Mouse (Mus musculus) kidney, postnatal 0 days (tissue): Measurements from ENCODE around the gene Zeb2. TPM values are rescaled to one million over a fixed set of nuclear protein-coding genes. Genes with fewer than 3 reads are reported as not detected.

ENCODE experiments used
- ATAC-seq: fragments of 200-750 bp; cut with Nextera tagmentation; replicated peaks from 2 replicates; pipeline ENCODE4 v1.8.0; 2017; ENCODE audit warnings: low read depth, moderate number of reproducible peaks, moderate TSS enrichment, moderate library complexity; ENCODE audit not compliant: low FRiP score
- DNase-seq: peaks from one replicate; pipeline ENCODE4 v3.0.0-alpha.2; 2016; ENCODE audit warnings: low spot score
- H3K27ac ChIP-seq: fragments of 300-500 bp; sonication (generic); 2 replicates; pipeline ENCODE4 v1.5.1; 2014; ENCODE audit warnings: mild to moderate bottlenecking
- H3K27me3 ChIP-seq: fragments of 300-500 bp; sonication (generic); 2 replicates; pipeline ENCODE4 v1.6.1; 2014; ENCODE audit warnings: low read length, mixed read lengths; ENCODE audit not compliant: insufficient read depth
- H3K36me3 ChIP-seq: fragments of 300-500 bp; sonication (generic); 2 replicates; pipeline ENCODE4 v1.6.1; 2014; ENCODE audit warnings: low read length, mixed read lengths; ENCODE audit not compliant: insufficient read depth
- H3K4me1 ChIP-seq: fragments of 300-500 bp; sonication (generic); replicated peaks from 2 replicates; pipeline ENCODE4 v1.6.1; 2014; ENCODE audit warnings: antibody characterized with exemption, low read length, mixed read lengths; ENCODE audit not compliant: insufficient read depth
- H3K4me2 ChIP-seq: fragments of 300-500 bp; sonication (generic); 2 replicates; pipeline ENCODE4 v1.6.1; 2014; ENCODE audit warnings: mild to moderate bottlenecking, low read length, moderate library complexity, mixed read lengths
- H3K4me3 ChIP-seq: fragments of 300-500 bp; sonication (generic); replicated peaks from 2 replicates; pipeline ENCODE4 v1.5.1; 2014; ENCODE audit warnings: low read depth, low read length
- H3K9ac ChIP-seq: fragments of 300-500 bp; sonication (generic); 2 replicates; pipeline ENCODE4 v1.6.1; 2014; ENCODE audit warnings: low read depth, low read length
- H3K9me3 ChIP-seq: fragments of 300-500 bp; sonication (generic); replicated peaks from 2 replicates; pipeline ENCODE4 v1.6.1; 2016; ENCODE audit warnings: low read length, inconsistent platforms, mixed read lengths
- CTCF ChIP-seq: IDR thresholded peaks from 2 replicates; pipeline ENCODE4 v1.5.1; 2016; ENCODE audit warnings: antibody characterized with exemption, low read depth, mild to moderate bottlenecking, moderate library complexity
- WGBS: fragments of 180-500 bp; shearing (Covaris S2); extraction: QIAGEN DNeasy Blood & Tissue Kit; methylation state at CpG from one replicate; pipeline ENCODE4 v1.1.7; 2014; 5-methylcytosine and 5-hydroxymethylcytosine counted together
- polyA plus RNA-seq: library from polyadenylated mRNA; unstranded; fragments of >200 nt; fragmentation: Nextera tagmentation; extraction: Ambion mirVana; gene quantifications from 2 replicates; pipeline ENCODE4 v1.2.1, GENCODE M21; 2015

Zeb2 gene
- polyA plus RNA-seq, 1 experiment from 2014 or later, result 31.4 TPM

- no peak overlapping the region for H3K27ac ChIP-seq
- no peaks in the 10 kb centered on the region for H3K9me3 ChIP-seq
- DNase-seq, result no peak
- no peaks in the 10 kb centered on the region for H3K36me3 ChIP-seq
- H3K4me2 ChIP-seq, result no peak overlapping the region
- no peaks in the 10 kb centered on the region for H3K27me3 ChIP-seq
- no peak overlapping the region for H3K9ac ChIP-seq
- WGBS, result 28% methylated on average over 7 of the region's 7 CpGs
- TF ChIP-seq CTCF, result no peak
- no peak for ATAC-seq
- peaks cover 26% of the 10 kb centered on the region for H3K4me1 ChIP-seq
- no peak overlapping the region for H3K4me3 ChIP-seq
Observed at GRCm38 (mm10) chr2:45063300-45063890, 53.8 kb downstream of the Zeb2 start.

- H3K9me3 ChIP-seq, result no peaks in the 10 kb centered on the region
- H3K36me3 ChIP-seq, result no peaks in the 10 kb centered on the region
- peaks cover 16% of the 10 kb centered on the region for H3K4me1 ChIP-seq
- ATAC-seq, result no peak
- no peak for TF ChIP-seq CTCF
- 54% methylated on average over 6 of the region's 6 CpGs for WGBS
- no peak overlapping the region for H3K27ac ChIP-seq
- DNase-seq, result no peak
- no peak overlapping the region for H3K4me3 ChIP-seq
- no peak overlapping the region for H3K9ac ChIP-seq
- no peaks in the 10 kb centered on the region for H3K27me3 ChIP-seq
- H3K4me2 ChIP-seq, result no peak overlapping the region
Observed at GRCm38 (mm10) chr2:45062136-45062535, 55.1 kb downstream of the Zeb2 start.

- no peak overlapping the region for H3K9ac ChIP-seq
- no peaks in the 10 kb centered on the region for H3K36me3 ChIP-seq
- H3K27me3 ChIP-seq, result no peaks in the 10 kb centered on the region
- H3K4me2 ChIP-seq, result no peak overlapping the region
- 84% methylated on average over 4 of the region's 4 CpGs for WGBS
- no peak overlapping the region for H3K4me3 ChIP-seq
- TF ChIP-seq CTCF, result no peak
- H3K27ac ChIP-seq, result no peak overlapping the region
- no peaks in the 10 kb centered on the region for H3K9me3 ChIP-seq
- DNase-seq, result no peak
- ATAC-seq, result no peak
- peaks cover 15% of the 10 kb centered on the region for H3K4me1 ChIP-seq
Observed at GRCm38 (mm10) chr2:45060768-45061167, 56.4 kb downstream of the Zeb2 start.

GRCm38 (mm10) chr2:45060202-45060601, 57.0 kb downstream of the Zeb2 start:
- Histone ChIP-seq H3K9me3 (no peaks in the 10 kb centered on the region), H3K4me2 (no peak overlapping the region), H3K9ac (no peak overlapping the region), H3K27me3 (no peaks in the 10 kb centered on the region), H3K27ac (no peak overlapping the region), H3K36me3 (no peaks in the 10 kb centered on the region), H3K4me3 (no peak overlapping the region), H3K4me1 (peaks cover 18% of the 10 kb centered on the region)
- WGBS, result 73% methylated on average over 9 of the region's 9 CpGs
- ATAC-seq, result no peak
- no peak for TF ChIP-seq CTCF
- no peak for DNase-seq

- peaks cover 21% of the 10 kb centered on the region for H3K4me1 ChIP-seq
- ATAC-seq (no peak), DNase-seq (no peak)
- WGBS, result 83% methylated on average over 4 of the region's 4 CpGs
- H3K27me3 ChIP-seq, result no peaks in the 10 kb centered on the region
- no peak overlapping the region for H3K9ac ChIP-seq
- H3K9me3 ChIP-seq, result no peaks in the 10 kb centered on the region
- no peaks in the 10 kb centered on the region for H3K36me3 ChIP-seq
- no peak for TF ChIP-seq CTCF
- H3K4me2 ChIP-seq, result no peak overlapping the region
- no peak overlapping the region for H3K27ac ChIP-seq
- no peak overlapping the region for H3K4me3 ChIP-seq
Observed at GRCm38 (mm10) chr2:45059599-45059998, 57.6 kb downstream of the Zeb2 start.

GRCm38 (mm10) chr2:45059010-45059409, 58.2 kb downstream of the Zeb2 start:
- DNase-seq (no peak), ATAC-seq (no peak)
- Histone ChIP-seq H3K36me3 (no peaks in the 10 kb centered on the region), H3K27ac (no peak overlapping the region), H3K4me1 (peaks cover 26% of the 10 kb centered on the region), H3K27me3 (no peaks in the 10 kb centered on the region), H3K4me3 (no peak overlapping the region), H3K9me3 (no peaks in the 10 kb centered on the region), H3K9ac (no peak overlapping the region), H3K4me2 (no peak overlapping the region)
- no peak for TF ChIP-seq CTCF
- 90% methylated on average over 12 of the region's 12 CpGs for whole genome bisulfite sequencing

GRCm38 (mm10) chr2:45058183-45058582, 59.0 kb downstream of the Zeb2 start:
- ATAC-seq (no peak), DNase-seq (no peak)
- Histone ChIP-seq H3K27ac (no peak overlapping the region), H3K9me3 (no peaks in the 10 kb centered on the region), H3K4me1 (peaks cover 18% of the 10 kb centered on the region), H3K9ac (no peak overlapping the region), H3K27me3 (no peaks in the 10 kb centered on the region), H3K36me3 (no peaks in the 10 kb centered on the region), H3K4me3 (no peak overlapping the region), H3K4me2 (no peak overlapping the region)
- no peak for TF ChIP-seq CTCF
- 85% methylated on average over 9 of the region's 9 CpGs for WGBS
